Mouse (Mus musculus) erythroblast, embryonic 14.5 days (primary cell): Measurements from ENCODE around the gene Adprm. TPM values are rescaled to one million over a fixed set of nuclear protein-coding genes. Genes with fewer than 3 reads are reported as not detected.
A peak's percentile ranks its signal among the peaks of the same experiment; 100 is the strongest.
"Not testable (repeated sequence)": the region's sequence is repeated elsewhere in the genome, so short reads cannot be mapped to it uniquely, and the experiment has no call there.

ENCODE experiments used
- H3K27me3 ChIP-seq: 2 replicates; pipeline ENCODE4 v1.6.1; 2012; ENCODE audit warnings: inconsistent platforms; ENCODE audit not compliant: control insufficient read depth
- H3K36me3 ChIP-seq: 2 replicates; pipeline ENCODE4 v1.6.1; 2012; ENCODE audit warnings: mild to moderate bottlenecking, inconsistent platforms; ENCODE audit not compliant: control insufficient read depth
- H3K4me1 ChIP-seq: 2 replicates; pipeline ENCODE4 v1.6.1; 2012; ENCODE audit warnings: inconsistent platforms; ENCODE audit not compliant: control insufficient read depth
- H3K4me3 ChIP-seq: replicated peaks from 2 replicates; pipeline ENCODE3; 2012; ENCODE audit warnings: moderate library complexity, mild to moderate bottlenecking, inconsistent platforms
- H3K9me3 ChIP-seq: 2 replicates; pipeline ENCODE4 v1.6.1; 2012; ENCODE audit warnings: low read length, inconsistent platforms, mixed read lengths; ENCODE audit not compliant: control insufficient read depth
- GATA1 ChIP-seq: IDR thresholded peaks from 2 replicates; pipeline ENCODE4 v1.6.1; 2012; ENCODE audit warnings: low read length, inconsistent platforms, mixed read lengths
- TAL1 ChIP-seq: IDR thresholded peaks from 3 replicates; pipeline ENCODE4 v1.6.1; 2012; ENCODE audit warnings: low read length, inconsistent platforms, mixed read lengths
- polyA plus RNA-seq: library from polyadenylated mRNA; stranded (reverse); fragments of >175 nt; gene quantifications from 2 replicates; pipeline ENCODE4 v1.2.3, GENCODE M21; 2012

Gene Adprm
- 0.11 and 0.21 TPM in 2 replicates for polyA plus RNA-seq

GRCm38 (mm10) chr11:67052321-67052952 is at the start of gene Adprm, which contains the start of gene Sco1:
Gene Adprm, minus strand, starts transcription at chr11:67052594.
Gene Sco1, plus strand, starts transcription at chr11:67052670.
- peaks cover 28% of the 10 kb centered on the region for H3K4me1 ChIP-seq
- TF ChIP-seq GATA1 (no peak), TAL1 (no peak)
- H3K4me3 ChIP-seq: peak within 1 kb of the TSS; percentile 78
- H3K27me3 ChIP-seq: no peaks in the 10 kb centered on the region
- H3K36me3 ChIP-seq: peaks cover 25% of the 10 kb centered on the region
- no peaks in the 10 kb centered on the region for H3K9me3 ChIP-seq

GRCm38 (mm10) chr11:67101713-67102112 is 49.3 kb upstream of the Adprm start:
- Histone ChIP-seq H3K9me3 (no peaks in the 10 kb centered on the region), H3K4me3 (no peak overlapping the region), H3K36me3 (no peaks in the 10 kb centered on the region), H3K4me1 (no peaks in the 10 kb centered on the region; the same call in 1 of the 2 replicates), H3K27me3 (no peaks in the 10 kb centered on the region)
- TF ChIP-seq TAL1: no peak

GRCm38 (mm10) chr11:67100169-67100568 is 47.8 kb upstream of the Adprm start:
- H3K4me3 ChIP-seq: no peak overlapping the region
- no peaks in the 10 kb centered on the region for H3K27me3 ChIP-seq
- no peaks in the 10 kb centered on the region; the same call in 1 of the 2 replicates for H3K4me1 ChIP-seq
- H3K9me3 ChIP-seq: no peaks in the 10 kb centered on the region
- no peak for TF ChIP-seq GATA1
- no peak for TF ChIP-seq TAL1
- H3K36me3 ChIP-seq: no peaks in the 10 kb centered on the region

- TF ChIP-seq TAL1 (no peak), GATA1 (no peak)
- no peaks in the 10 kb centered on the region for H3K9me3 ChIP-seq
- no peaks in the 10 kb centered on the region for H3K36me3 ChIP-seq
- H3K4me1 ChIP-seq: no peaks in the 10 kb centered on the region; the same call in 1 of the 2 replicates
- H3K27me3 ChIP-seq: peaks cover 4% of the 10 kb centered on the region; the same call in 1 of the 2 replicates
- no peak overlapping the region for H3K4me3 ChIP-seq
Measured at GRCm38 (mm10) chr11:67099241-67099640, 46.8 kb upstream of the Adprm start.

GRCm38 (mm10) chr11:67098427-67098826 is 46.0 kb upstream of the Adprm start:
- no peaks in the 10 kb centered on the region for H3K36me3 ChIP-seq
- no peaks in the 10 kb centered on the region; the same call in 1 of the 2 replicates for H3K4me1 ChIP-seq
- H3K4me3 ChIP-seq: no peak overlapping the region
- H3K9me3 ChIP-seq: no peaks in the 10 kb centered on the region
- no peak for TF ChIP-seq GATA1
- TF ChIP-seq TAL1: no peak
- H3K27me3 ChIP-seq: peaks cover 5% of the 10 kb centered on the region; the same call in 1 of the 2 replicates

GRCm38 (mm10) chr11:67097709-67098108 is 45.3 kb upstream of the Adprm start:
- H3K27me3 ChIP-seq: peaks cover 5% of the 10 kb centered on the region; the same call in 1 of the 2 replicates
- no peaks in the 10 kb centered on the region for H3K9me3 ChIP-seq
- H3K4me3 ChIP-seq: no peak overlapping the region
- H3K36me3 ChIP-seq: no peaks in the 10 kb centered on the region
- H3K4me1 ChIP-seq: no peaks in the 10 kb centered on the region; the same call in 1 of the 2 replicates
- TF ChIP-seq TAL1 (no peak), GATA1 (no peak)

GRCm38 (mm10) chr11:67094470-67094869 is 42.1 kb upstream of the Adprm start:
- Histone ChIP-seq H3K4me1 (no peaks in the 10 kb centered on the region), H3K27me3 (peaks cover 5% of the 10 kb centered on the region; the same call in 1 of the 2 replicates), H3K4me3 (no peak overlapping the region), H3K9me3 (peaks cover 8% of the 10 kb centered on the region; the same call in 1 of the 2 replicates), H3K36me3 (no peaks in the 10 kb centered on the region)
- TF ChIP-seq GATA1: no peak
- TF ChIP-seq TAL1: no peak

GRCm38 (mm10) chr11:67093652-67094051 is 41.3 kb upstream of the Adprm start:
- Histone ChIP-seq H3K36me3 (no peaks in the 10 kb centered on the region), H3K4me1 (no peaks in the 10 kb centered on the region), H3K27me3 (peaks cover 5% of the 10 kb centered on the region; the same call in 1 of the 2 replicates), H3K4me3 (no peak overlapping the region), H3K9me3 (peaks cover 8% of the 10 kb centered on the region; the same call in 1 of the 2 replicates)
- TF ChIP-seq TAL1 (no peak), GATA1 (no peak)

- Histone ChIP-seq H3K36me3 (no peaks in the 10 kb centered on the region), H3K27me3 (peaks cover 5% of the 10 kb centered on the region; the same call in 1 of the 2 replicates), H3K9me3 (peaks cover 8% of the 10 kb centered on the region; the same call in 1 of the 2 replicates), H3K4me3 (no peak overlapping the region), H3K4me1 (no peaks in the 10 kb centered on the region)
- no peak for TF ChIP-seq GATA1
- TF ChIP-seq TAL1: no peak
Measured at GRCm38 (mm10) chr11:67093201-67093600, 40.8 kb upstream of the Adprm start.

GRCm38 (mm10) chr11:67092354-67092753 is 40.0 kb upstream of the Adprm start:
- H3K9me3 ChIP-seq, H3K27me3 ChIP-seq, H3K4me3 ChIP-seq, H3K4me1 ChIP-seq, H3K36me3 ChIP-seq: not testable (repeated sequence)
